Mouse (Mus musculus) E14TG2a.4 (cell line): Measurements from ENCODE around the gene Dclk1.

Experiments used
- CTCF ChIP-seq: conservative IDR thresholded peaks from 2 replicates; pipeline ENCODE4 v1.5.1; 2014; ENCODE audit warnings: low read length
- NANOG ChIP-seq: IDR thresholded peaks from 2 replicates; pipeline ENCODE4 v1.6.1; 2014; ENCODE audit warnings: borderline replicate concordance, low read length, mixed read lengths
- POU5F1 ChIP-seq: IDR thresholded peaks from 2 replicates; pipeline ENCODE4 v1.6.1; 2014; ENCODE audit warnings: low read length, borderline replicate concordance

GRCm38 (mm10) chr3:55404751-55405150, 162.6 kb downstream of the Dclk1 start:
- TF ChIP-seq CTCF, result no peak
- no peak for TF ChIP-seq POU5F1
- no peak for TF ChIP-seq NANOG
